Mouse (Mus musculus) urinary bladder, postnatal 10 days (tissue): ENCODE measurements around the gene Coq8b.
A peak's percentile ranks its signal among the peaks of the same experiment; 100 is the strongest.
"Not testable (repeated sequence)": the region's sequence is repeated elsewhere in the genome, so short reads cannot be mapped to it uniquely, and the experiment has no call there.

Experiments
- DNase-seq: peaks from one replicate; pipeline ENCODE4 v3.0.0; 2022; ENCODE audit warnings: low spot score

Coq8b gene

GRCm38 (mm10) chr7:27228865-27229264 is 4.0 kb upstream of the Coq8b start:
- no peak for DNase-seq

GRCm38 (mm10) chr7:27230781-27231180 is 2.0 kb upstream of the Coq8b start:
- DNase-seq = no peak

GRCm38 (mm10) chr7:27231693-27232331 is 1.0 kb upstream of the Coq8b start:
- no peak for DNase-seq

GRCm38 (mm10) chr7:27233300-27233699 is 477 bp downstream of the Coq8b start:
- no peak for DNase-seq

- DNase-seq = no peak
These were observed 2.9 kb downstream of the Coq8b start for GRCm38 (mm10) chr7:27235726-27236125.

- no peak for DNase-seq
These were observed 4.7 kb downstream of the Coq8b start for GRCm38 (mm10) chr7:27237527-27237926.

- no peak for DNase-seq
These were observed 5.7 kb downstream of the Coq8b start for GRCm38 (mm10) chr7:27238568-27238967.

GRCm38 (mm10) chr7:27243211-27243610 is 10.4 kb downstream of the Coq8b start:
- DNase-seq = no peak

GRCm38 (mm10) chr7:27244088-27244487 is 11.3 kb downstream of the Coq8b start:
- not testable (repeated sequence) for DNase-seq

- no peak for DNase-seq
These were observed 16.3 kb downstream of the Coq8b start for GRCm38 (mm10) chr7:27249146-27249545.

GRCm38 (mm10) chr7:27249928-27250327 is 17.1 kb downstream of the Coq8b start:
- DNase-seq = no peak

GRCm38 (mm10) chr7:27251946-27252345 is 19.1 kb downstream of the Coq8b start:
- DNase-seq = no peak

- no peak for DNase-seq
These were observed 22.9 kb downstream of the Coq8b start for GRCm38 (mm10) chr7:27255721-27256120.

- DNase-seq = no peak
These were observed 24.4 kb downstream of the Coq8b start for GRCm38 (mm10) chr7:27257046-27257851.

GRCm38 (mm10) chr7:27257852-27258204 is 25.0 kb downstream of the Coq8b start:
- no peak for DNase-seq

- peak; percentile 81 for DNase-seq
These were observed 25.5 kb downstream of the Coq8b start, which contains the start of gene Numbl for GRCm38 (mm10) chr7:27258205-27258899. Numbl (plus strand) TSS chr7:27258433.

GRCm38 (mm10) chr7:27259271-27259721 is 26.5 kb downstream of the Coq8b start:
- DNase-seq = no peak

- DNase-seq = no peak
These were observed 26.9 kb downstream of the Coq8b start for GRCm38 (mm10) chr7:27259771-27260170.

- DNase-seq = no peak
These were observed 28.0 kb downstream of the Coq8b start for GRCm38 (mm10) chr7:27260856-27261255.

GRCm38 (mm10) chr7:27261888-27262287 is 29.1 kb downstream of the Coq8b start:
- no peak for DNase-seq

- DNase-seq = no peak
These were observed 31.9 kb downstream of the Coq8b start for GRCm38 (mm10) chr7:27264761-27265160.

- no peak for DNase-seq
These were observed 33.8 kb downstream of the Coq8b start for GRCm38 (mm10) chr7:27266515-27267128.
